Mouse (Mus musculus): ENCODE data around the gene Car1.

DNA sequence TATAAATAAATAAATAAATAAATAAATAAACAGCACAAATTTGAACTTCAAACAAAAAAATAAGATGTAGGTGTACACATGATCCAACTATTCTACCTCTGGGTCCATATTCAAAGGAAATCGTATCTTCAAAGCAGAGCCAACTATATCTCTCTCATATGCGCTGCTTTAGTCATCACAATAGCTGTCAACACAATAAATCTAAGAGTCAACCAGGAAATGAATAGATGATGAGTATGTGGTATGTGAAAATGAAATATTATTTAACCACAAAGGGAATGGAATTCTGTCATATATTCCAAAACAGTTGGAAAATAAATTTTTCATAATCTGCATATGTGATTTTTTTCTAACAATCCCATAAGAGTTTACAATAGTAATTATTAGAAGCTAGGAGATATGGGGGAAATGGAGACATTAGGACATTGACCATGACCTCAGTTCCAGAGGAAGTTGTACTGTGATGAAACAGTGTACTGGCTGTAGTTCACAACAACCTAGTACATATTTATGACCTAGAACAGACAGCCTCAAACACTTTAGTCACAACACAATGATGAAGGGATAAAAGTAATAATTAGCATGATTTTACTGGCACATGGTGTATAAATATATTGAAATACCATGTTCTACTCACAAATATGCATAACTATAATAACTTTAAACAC is 40.6 kb upstream of the Car1 start:
- TF ChIP-seq CTCF (IDR thresholded peaks at IDR 0.05; ENCODE audit: borderline replicate concordance, insufficient read depth, low read length): no peak
- TF ChIP-seq POLR2A (IDR thresholded peaks at IDR 0.05; ENCODE audit: low read depth, low read length): no peak
